Mouse (Mus musculus) intestine, embryonic 16.5 days (tissue): ENCODE results near the gene Mkks. TPM values are rescaled to one million over a fixed set of nuclear protein-coding genes. Genes with fewer than 3 reads are reported as not detected.

Source experiments
- ATAC-seq: fragments of 200-750 bp; cut with Nextera tagmentation; 2 replicates; pipeline ENCODE4 v1.8.0; 2017; ENCODE audit warnings: moderate TSS enrichment, moderate library complexity
- H3K27ac ChIP-seq: fragments of 300-500 bp; sonication (generic); 2 replicates; pipeline ENCODE4 v1.5.1; 2014; ENCODE audit warnings: mild to moderate bottlenecking, low read length
- H3K27me3 ChIP-seq: fragments of 300-500 bp; sonication (generic); replicated peaks from 2 replicates; pipeline ENCODE4 v1.6.1; 2014; ENCODE audit warnings: low read length, control low read depth, mixed read lengths; ENCODE audit not compliant: control insufficient read depth, insufficient read depth
- H3K36me3 ChIP-seq: fragments of 300-500 bp; sonication (generic); 2 replicates; pipeline ENCODE4 v1.6.1; 2014; ENCODE audit warnings: low read length, control low read depth; ENCODE audit not compliant: control insufficient read depth, insufficient read depth
- H3K4me1 ChIP-seq: fragments of 300-500 bp; sonication (generic); 2 replicates; pipeline ENCODE4 v1.6.1; 2014; ENCODE audit warnings: low read length, control low read depth, mixed read lengths; ENCODE audit not compliant: control insufficient read depth, insufficient read depth
- H3K4me2 ChIP-seq: fragments of 300-500 bp; sonication (generic); 2 replicates; pipeline ENCODE4 v1.6.1; 2014; ENCODE audit warnings: low read depth, low read length, control low read depth
- H3K4me3 ChIP-seq: fragments of 300-500 bp; sonication (generic); 2 replicates; pipeline ENCODE4 v1.5.1; 2014; ENCODE audit warnings: mild to moderate bottlenecking, low read length
- H3K9ac ChIP-seq: fragments of 300-500 bp; sonication (generic); 2 replicates; pipeline ENCODE4 v1.6.1; 2014; ENCODE audit warnings: low read depth, low read length
- H3K9me3 ChIP-seq: fragments of 300-500 bp; sonication (generic); 2 replicates; pipeline ENCODE4 v1.6.1; 2016; ENCODE audit warnings: low read length, control low read depth; ENCODE audit not compliant: control insufficient read depth
- WGBS: fragments of 180-500 bp; shearing (Covaris S2); extraction: QIAGEN DNeasy Blood & Tissue Kit; methylation state at CpG from one replicate; pipeline ENCODE4 v1.1.7; 2014; 5-methylcytosine and 5-hydroxymethylcytosine counted together
- polyA plus RNA-seq: library from polyadenylated mRNA; unstranded; fragments of >200 nt; fragmentation: Nextera tagmentation; extraction: Ambion mirVana; gene quantifications from 2 replicates; pipeline ENCODE4 v1.2.1, GENCODE M21; 2015

Gene Mkks
- polyA plus RNA-seq: 17.3 and 18.9 TPM in 2 replicates

DNA sequence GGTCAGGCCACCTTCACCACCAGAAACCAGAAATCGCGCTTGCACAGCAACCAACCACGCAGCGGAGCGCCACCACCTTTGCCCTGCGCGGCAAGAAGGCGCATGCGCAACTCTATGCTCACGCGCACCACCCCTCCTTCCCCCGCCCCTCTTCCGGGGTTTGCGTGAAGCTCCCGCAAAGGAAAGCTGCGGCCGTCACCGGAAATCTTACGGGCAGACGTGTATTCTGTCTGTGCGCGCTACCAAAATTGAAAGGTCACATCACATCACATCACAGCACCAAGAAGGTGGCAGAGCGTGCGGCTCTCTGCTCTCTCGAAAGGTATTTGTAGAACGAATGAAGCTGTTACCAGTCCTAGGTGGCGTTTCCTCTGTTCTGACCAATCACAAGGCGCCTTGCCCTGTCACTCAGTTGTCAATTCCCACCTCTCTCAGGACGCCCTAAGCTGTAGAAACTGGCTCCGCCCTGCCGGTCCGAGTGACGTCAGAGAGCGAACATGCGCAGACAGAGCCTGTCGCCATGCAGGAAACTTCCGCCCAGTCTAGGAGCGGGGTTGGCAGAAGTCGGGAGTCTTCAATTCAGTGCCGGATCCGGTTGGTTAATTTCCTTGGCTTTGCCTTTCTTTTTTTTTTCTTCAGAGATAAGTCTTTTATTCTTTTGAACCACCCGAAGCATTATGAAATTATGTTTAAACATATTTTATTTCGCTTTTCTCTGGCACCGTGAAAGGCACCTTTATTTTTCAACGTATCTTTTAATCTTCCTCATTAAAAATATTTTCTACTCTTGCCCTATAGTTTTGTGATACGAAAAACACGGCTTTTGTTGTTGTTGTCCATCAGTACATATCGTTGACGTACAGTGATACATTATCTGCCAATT, at the start of gene Mkks, which contains the start of the genes Slx4ip and AL731706.1:
TSS of gene Mkks (minus strand) at position 322 of the 883 bp plus-strand sequence.
TSS of gene Slx4ip (plus strand) at position 151 of the 883 bp plus-strand sequence.
TSS of gene AL731706.1 (minus strand) at position 322 of the 883 bp plus-strand sequence.
- Histone ChIP-seq H3K4me1 (peaks cover 13% of the 10 kb centered on the region), H3K9ac (peak within 1 kb of the TSS; percentile 79), H3K4me3 (peak within 1 kb of the TSS; percentile 71), H3K27me3 (no peaks in the 10 kb centered on the region), H3K36me3 (no peaks in the 10 kb centered on the region), H3K27ac (peak within 1 kb of the TSS; percentile 93), H3K4me2 (peak within 1 kb of the TSS; percentile 38), H3K9me3 (no peaks in the 10 kb centered on the region)
- ATAC-seq: peak; percentile 97
- WGBS: under 1% methylated on average over 49 of the region's 49 CpGs

DNA sequence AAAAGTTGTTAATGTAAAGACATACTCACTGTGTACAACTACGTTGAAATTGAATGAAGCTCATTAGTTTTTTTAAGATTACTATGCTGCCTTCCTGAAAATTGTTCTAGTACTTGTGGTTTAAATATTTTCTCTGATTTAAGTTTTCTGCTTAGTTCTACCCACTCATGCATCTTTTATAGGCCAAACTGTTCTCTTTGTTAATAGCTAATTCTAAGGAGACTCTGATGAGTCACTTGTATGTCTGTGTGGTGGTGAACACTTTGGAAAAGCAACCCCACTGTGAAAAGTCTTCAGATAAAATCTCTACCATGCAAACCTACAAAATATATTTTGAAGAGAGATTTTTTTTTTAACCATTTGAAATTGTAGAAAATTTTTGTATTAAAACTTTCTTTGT, 47.1 kb upstream of the Mkks start:
- Histone ChIP-seq H3K27me3 (no peaks in the 10 kb centered on the region), H3K4me1 (no peaks in the 10 kb centered on the region), H3K36me3 (no peaks in the 10 kb centered on the region), H3K27ac (no peak overlapping the region), H3K9ac (no peak overlapping the region), H3K4me3 (no peak overlapping the region), H3K9me3 (no peaks in the 10 kb centered on the region), H3K4me2 (no peak overlapping the region)
- 85% methylated on average over 1 of the region's 1 CpGs for WGBS
- ATAC-seq: no peak

DNA sequence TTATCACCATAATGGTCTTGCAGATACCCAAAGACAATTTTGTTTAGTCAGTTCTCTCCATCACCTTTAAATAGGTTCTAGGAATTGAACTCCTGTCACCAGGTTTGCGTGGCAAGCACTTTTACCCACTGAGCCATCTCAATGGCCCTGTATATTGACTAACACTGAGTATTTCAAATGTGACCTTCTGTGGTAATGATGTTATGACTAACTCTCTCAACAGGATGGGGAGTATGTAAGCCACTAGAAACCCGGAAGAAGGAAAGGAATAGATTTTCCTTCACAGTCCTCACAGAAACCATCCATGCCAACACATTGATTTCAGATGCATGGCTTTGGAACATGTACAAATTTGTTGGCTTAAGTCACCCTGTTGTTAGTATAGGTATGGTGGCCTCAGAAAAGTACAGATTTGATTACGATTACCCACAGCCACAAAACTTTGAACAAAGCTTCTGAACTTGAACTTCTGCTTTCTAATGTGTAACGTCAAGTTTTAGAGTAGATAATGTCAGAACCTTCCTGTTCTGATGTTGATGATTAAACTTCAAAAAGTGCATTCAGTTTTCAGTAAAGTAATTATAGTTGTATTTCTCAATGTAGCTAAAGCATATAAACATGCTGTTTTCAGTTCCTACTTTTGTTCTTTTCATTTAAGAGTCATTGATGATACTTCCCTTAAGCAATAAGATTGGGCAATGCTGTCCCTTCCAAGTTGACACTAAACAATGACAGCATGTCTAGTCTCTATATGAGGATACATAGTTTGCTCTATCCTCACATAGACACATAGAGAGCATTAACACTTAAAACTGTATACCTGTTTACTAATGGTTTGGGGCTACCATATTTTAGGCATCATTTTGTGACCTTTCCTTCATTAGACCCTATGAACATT, 45.5 kb upstream of the Mkks start:
- no peaks in the 10 kb centered on the region for H3K9me3 ChIP-seq
- H3K27ac ChIP-seq: no peak overlapping the region
- H3K4me2 ChIP-seq: no peak overlapping the region
- no peak overlapping the region for H3K4me3 ChIP-seq
- WGBS: 89% methylated on average over 4 of the region's 4 CpGs
- H3K9ac ChIP-seq: no peak overlapping the region
- ATAC-seq: no peak
- no peaks in the 10 kb centered on the region for H3K4me1 ChIP-seq
- H3K27me3 ChIP-seq: no peaks in the 10 kb centered on the region
- no peaks in the 10 kb centered on the region for H3K36me3 ChIP-seq

DNA sequence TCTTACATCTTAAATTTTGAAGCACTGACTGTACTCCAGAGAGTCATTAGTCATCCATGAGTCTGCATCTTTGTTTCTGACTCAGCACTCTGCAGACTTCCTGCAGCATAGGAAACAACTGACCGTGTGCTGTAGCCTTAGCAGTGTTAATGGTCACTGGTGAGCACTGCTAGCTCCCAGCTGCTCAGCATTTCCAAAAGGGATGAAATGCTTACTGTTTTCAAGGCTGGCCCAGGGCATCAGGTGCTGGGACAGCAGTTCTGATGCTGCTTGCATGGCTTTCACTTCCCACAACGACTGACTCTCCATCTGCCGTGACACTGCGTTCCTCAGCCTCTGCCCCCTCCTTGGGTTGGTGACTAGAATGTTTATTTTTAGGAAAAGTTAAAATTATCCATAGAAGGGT, 29.8 kb upstream of the Mkks start:
- H3K9ac ChIP-seq: peak overlapping the region; percentile 43; the same call in 1 of the 2 replicates
- ATAC-seq: peak; percentile 90
- H3K27ac ChIP-seq: no peak overlapping the region
- H3K4me1 ChIP-seq: peaks cover 7% of the 10 kb centered on the region
- no peaks in the 10 kb centered on the region for H3K36me3 ChIP-seq
- H3K9me3 ChIP-seq: no peaks in the 10 kb centered on the region
- H3K27me3 ChIP-seq: no peaks in the 10 kb centered on the region
- WGBS: 40% methylated on average over 4 of the region's 4 CpGs
- no peak overlapping the region for H3K4me3 ChIP-seq
- H3K4me2 ChIP-seq: peak overlapping the region; percentile 25; the same call in 1 of the 2 replicates

DNA sequence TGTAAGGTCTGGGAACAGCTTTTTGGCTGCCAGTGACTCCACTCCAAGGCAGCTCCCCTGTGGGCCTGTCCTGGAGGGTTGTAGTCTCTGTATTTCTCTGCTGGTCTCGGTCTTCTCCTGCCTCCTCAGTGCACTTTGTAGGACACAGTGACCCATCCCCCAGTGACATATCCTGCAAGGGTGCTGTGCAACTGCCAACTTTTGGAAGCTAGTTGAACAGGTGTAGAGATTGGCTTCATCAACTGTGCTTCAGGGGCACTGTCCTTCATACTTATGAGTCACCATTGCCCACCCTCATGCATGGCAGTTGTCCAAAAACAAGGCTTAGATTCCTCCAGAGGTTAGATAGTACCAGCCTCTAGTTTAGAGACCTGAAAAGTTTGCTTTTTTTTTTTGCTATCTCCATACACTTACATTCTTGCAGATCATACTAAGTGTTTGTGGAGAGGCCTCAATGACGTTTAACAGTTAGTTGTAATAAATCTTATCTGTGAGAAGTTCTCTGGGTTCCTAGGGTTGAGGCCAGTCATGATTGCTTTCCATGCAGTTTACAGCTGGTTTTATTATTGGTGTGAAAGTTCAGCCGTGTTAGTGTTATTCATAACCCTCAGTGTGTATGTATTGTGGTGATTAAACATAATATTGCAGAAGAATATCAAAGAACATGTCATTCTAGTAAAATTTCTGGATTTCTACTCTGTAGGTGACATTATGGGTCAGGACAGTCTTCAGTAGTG, 29.2 kb upstream of the Mkks start:
- Histone ChIP-seq H3K36me3 (no peaks in the 10 kb centered on the region), H3K9ac (no peak overlapping the region), H3K27me3 (no peaks in the 10 kb centered on the region), H3K4me2 (no peak overlapping the region), H3K9me3 (no peaks in the 10 kb centered on the region), H3K4me1 (peaks cover 7% of the 10 kb centered on the region), H3K27ac (0 out of 2 replicates have a peak overlapping the region, but pooled peaks have one; percentile 8), H3K4me3 (no peak overlapping the region)
- ATAC-seq: peak; percentile 91
- 56% methylated on average over 3 of the region's 3 CpGs for WGBS

DNA sequence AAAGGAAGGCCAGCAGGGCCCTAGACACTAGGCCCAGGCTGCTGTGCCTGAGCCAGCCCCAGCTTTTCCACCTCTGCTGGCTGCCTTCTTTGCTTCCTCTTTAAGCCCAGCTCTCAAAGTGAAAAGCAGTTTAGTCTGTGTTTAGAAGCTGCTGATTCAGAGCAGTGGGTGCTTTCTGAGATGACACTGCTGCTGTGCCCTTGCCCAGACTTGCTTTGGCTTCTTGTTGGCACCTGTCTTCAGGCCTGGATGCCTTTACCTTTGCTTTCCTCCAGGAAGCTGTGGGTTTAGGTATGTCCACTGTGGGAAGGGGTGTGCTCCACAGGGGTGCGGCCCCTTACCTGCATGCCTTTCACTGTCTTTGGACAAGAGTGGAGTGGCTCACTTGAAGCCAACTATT, 28.2 kb upstream of the Mkks start:
- no peak overlapping the region for H3K4me3 ChIP-seq
- no peak overlapping the region for H3K9ac ChIP-seq
- H3K4me1 ChIP-seq: peaks cover 7% of the 10 kb centered on the region
- H3K27ac ChIP-seq: no peak overlapping the region
- H3K27me3 ChIP-seq: no peaks in the 10 kb centered on the region
- no peaks in the 10 kb centered on the region for H3K9me3 ChIP-seq
- no peak overlapping the region for H3K4me2 ChIP-seq
- no peak for ATAC-seq
- 100% methylated on average over 1 of the region's 1 CpGs for WGBS
- H3K36me3 ChIP-seq: no peaks in the 10 kb centered on the region

DNA sequence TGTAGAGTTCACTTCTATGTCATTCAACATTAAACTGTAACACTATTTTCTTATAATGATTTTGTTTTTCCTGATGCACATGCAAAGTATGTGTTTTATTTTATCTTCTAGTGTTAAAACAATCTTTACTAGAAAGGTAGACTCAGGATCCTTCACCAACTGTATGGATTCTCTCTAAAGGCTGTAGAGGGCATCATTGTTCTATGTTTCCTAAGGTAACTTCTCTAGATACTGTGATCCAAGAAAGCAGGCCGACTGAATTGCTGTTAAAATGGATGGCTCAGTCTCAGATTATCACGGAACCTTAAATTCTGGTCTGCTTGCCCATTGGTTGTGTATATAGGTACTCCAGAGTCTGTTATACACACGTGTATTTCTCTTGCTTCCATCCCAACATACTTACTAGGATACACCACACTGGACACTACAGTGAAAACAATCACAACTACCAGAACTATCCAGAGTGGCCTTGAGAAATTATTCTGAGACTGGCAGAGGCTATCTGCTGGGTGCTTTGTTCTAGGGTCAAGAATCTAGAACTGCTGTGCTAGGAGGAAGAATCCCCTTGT, 23.2 kb upstream of the Mkks start:
- Histone ChIP-seq H3K27ac (no peak overlapping the region), H3K9me3 (no peaks in the 10 kb centered on the region), H3K27me3 (no peaks in the 10 kb centered on the region), H3K36me3 (no peaks in the 10 kb centered on the region), H3K4me3 (no peak overlapping the region), H3K4me2 (no peak overlapping the region), H3K9ac (no peak overlapping the region), H3K4me1 (peaks cover 2% of the 10 kb centered on the region; the same call in 1 of the 2 replicates)
- peak; percentile 56 for ATAC-seq
- WGBS: 43% methylated on average over 3 of the region's 3 CpGs

DNA sequence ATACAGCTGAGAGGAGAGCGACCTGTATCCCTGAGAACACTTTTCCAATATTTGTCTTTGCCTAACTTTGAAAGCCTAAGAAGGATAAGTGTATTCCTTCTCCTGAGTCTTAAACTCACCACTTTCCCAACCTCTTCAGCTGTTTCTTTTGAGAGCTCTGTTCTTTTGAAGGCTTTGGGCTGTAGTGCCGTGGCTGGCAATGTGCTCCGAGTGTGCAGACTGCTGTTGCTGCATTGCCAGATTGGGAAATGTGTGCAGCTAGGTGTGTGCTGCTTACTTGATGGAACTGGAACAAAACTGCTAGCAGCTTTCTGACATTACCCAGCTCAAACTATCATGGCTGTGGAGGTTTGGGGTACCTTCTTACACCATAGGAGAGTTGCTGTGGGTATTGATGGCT, 21.8 kb upstream of the Mkks start:
- 62% methylated on average over 3 of the region's 3 CpGs for WGBS
- no peak for ATAC-seq
- no peaks in the 10 kb centered on the region for H3K27me3 ChIP-seq
- no peak overlapping the region for H3K9ac ChIP-seq
- H3K4me3 ChIP-seq: no peak overlapping the region
- H3K36me3 ChIP-seq: no peaks in the 10 kb centered on the region
- no peaks in the 10 kb centered on the region for H3K9me3 ChIP-seq
- peaks cover 2% of the 10 kb centered on the region; the same call in 1 of the 2 replicates for H3K4me1 ChIP-seq
- H3K4me2 ChIP-seq: no peak overlapping the region
- no peak overlapping the region for H3K27ac ChIP-seq
